Mouse (Mus musculus): ENCODE results near the gene Kbtbd7. TPM values are rescaled to one million over a fixed set of nuclear protein-coding genes. Genes with fewer than 3 reads are reported as not detected.

Gene Kbtbd7
- polyA plus RNA-seq, 1 experiment: 8.7 TPM

GRCm38 (mm10) chr14:79390265-79390926 is 35.9 kb upstream of the Kbtbd7 start, which contains the start of gene Naa16:
Naa16 (minus strand) TSS chr14:79390778.
- Histone ChIP-seq H3K9me3 (replicated peaks; ENCODE audit: control insufficient read depth, insufficient read depth, low read length, poor library complexity, severe bottlenecking) (no peaks in the 10 kb centered on the region), H3K27me3 (ENCODE audit: control insufficient read depth, insufficient read depth, low read length, poor library complexity, severe bottlenecking) (no peaks in the 10 kb centered on the region), H3K4me1 (ENCODE audit: control insufficient read depth, insufficient read depth, low read length) (no peaks in the 10 kb centered on the region), H3K36me3 (ENCODE audit: control insufficient read depth, insufficient read depth, low read length, poor library complexity, severe bottlenecking) (peaks cover 18% of the 10 kb centered on the region), H3K4me3 (ENCODE audit: low read depth, low read length) (peak within 1 kb of the TSS; percentile 91), H3K9ac (ENCODE audit: low read depth, poor library complexity, severe bottlenecking) (peak within 1 kb of the TSS; percentile 93), H3K27ac (ENCODE audit: insufficient read depth, low read length) (peak within 1 kb of the TSS; percentile 82)
- peak; percentile 82 for TF ChIP-seq POLR2A (IDR thresholded peaks at IDR 0.05; ENCODE audit: insufficient read depth, low read length)
- TF ChIP-seq EP300 (IDR thresholded peaks at IDR 0.05; ENCODE audit: insufficient read depth, low read depth, low read length): 0 out of 2 replicates have a peak, but pooled peaks have one; percentile 41
- peak; percentile 23 for TF ChIP-seq CTCF (IDR thresholded peaks at IDR 0.05; ENCODE audit: low read depth, low read length)

DNA sequence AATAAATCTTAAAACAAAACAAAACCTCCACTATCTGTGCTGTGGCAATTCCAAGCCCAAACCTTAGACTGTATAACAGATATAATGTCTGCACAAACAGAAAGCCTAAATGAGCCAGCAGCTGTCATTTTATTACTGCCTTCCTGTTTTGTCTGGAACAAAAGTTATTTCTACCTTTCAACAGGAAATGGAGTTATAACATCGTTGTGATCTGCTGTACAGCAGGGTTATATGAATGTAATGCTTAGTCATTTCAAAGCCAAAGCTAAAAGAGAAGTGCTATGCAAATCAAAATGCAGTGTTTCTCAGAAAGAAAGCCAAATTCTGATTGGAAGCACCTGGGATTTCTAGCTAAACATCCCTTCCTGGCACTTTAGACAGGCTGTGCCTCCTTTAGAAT is 33.0 kb upstream of the Kbtbd7 start:
- Histone ChIP-seq H3K4me3 (ENCODE audit: low read depth, low read length) (no peak overlapping the region), H3K9ac (ENCODE audit: low read depth, poor library complexity, severe bottlenecking) (no peak overlapping the region), H3K27ac (ENCODE audit: insufficient read depth, low read length) (no peak overlapping the region), H3K36me3 (ENCODE audit: control insufficient read depth, insufficient read depth, low read length, poor library complexity, severe bottlenecking) (no peaks in the 10 kb centered on the region; the same call in 1 of the 2 replicates), H3K4me1 (ENCODE audit: control insufficient read depth, insufficient read depth, low read length) (no peaks in the 10 kb centered on the region), H3K27me3 (ENCODE audit: control insufficient read depth, insufficient read depth, low read length, poor library complexity, severe bottlenecking) (no peaks in the 10 kb centered on the region), H3K9me3 (replicated peaks; ENCODE audit: control insufficient read depth, insufficient read depth, low read length, poor library complexity, severe bottlenecking) (no peaks in the 10 kb centered on the region)
- TF ChIP-seq POLR2A (IDR thresholded peaks at IDR 0.05; ENCODE audit: insufficient read depth, low read length): no peak
- TF ChIP-seq CTCF (IDR thresholded peaks at IDR 0.05; ENCODE audit: low read depth, low read length): no peak
- no peak for TF ChIP-seq EP300 (IDR thresholded peaks at IDR 0.05; ENCODE audit: insufficient read depth, low read depth, low read length)

- Histone ChIP-seq H3K27me3 (ENCODE audit: control insufficient read depth, insufficient read depth, low read length, poor library complexity, severe bottlenecking) (no peaks in the 10 kb centered on the region), H3K9me3 (replicated peaks; ENCODE audit: control insufficient read depth, insufficient read depth, low read length, poor library complexity, severe bottlenecking) (no peaks in the 10 kb centered on the region), H3K27ac (ENCODE audit: insufficient read depth, low read length) (no peak overlapping the region), H3K9ac (ENCODE audit: low read depth, poor library complexity, severe bottlenecking) (no peak overlapping the region), H3K36me3 (ENCODE audit: control insufficient read depth, insufficient read depth, low read length, poor library complexity, severe bottlenecking) (no peaks in the 10 kb centered on the region), H3K4me3 (ENCODE audit: low read depth, low read length) (no peak overlapping the region), H3K4me1 (ENCODE audit: control insufficient read depth, insufficient read depth, low read length) (no peaks in the 10 kb centered on the region)
- TF ChIP-seq CTCF (IDR thresholded peaks at IDR 0.05; ENCODE audit: low read depth, low read length) (peak; percentile 36), POLR2A (IDR thresholded peaks at IDR 0.05; ENCODE audit: insufficient read depth, low read length) (no peak)
Observed at GRCm38 (mm10) chr14:79394564-79394963, 31.7 kb upstream of the Kbtbd7 start.

DNA sequence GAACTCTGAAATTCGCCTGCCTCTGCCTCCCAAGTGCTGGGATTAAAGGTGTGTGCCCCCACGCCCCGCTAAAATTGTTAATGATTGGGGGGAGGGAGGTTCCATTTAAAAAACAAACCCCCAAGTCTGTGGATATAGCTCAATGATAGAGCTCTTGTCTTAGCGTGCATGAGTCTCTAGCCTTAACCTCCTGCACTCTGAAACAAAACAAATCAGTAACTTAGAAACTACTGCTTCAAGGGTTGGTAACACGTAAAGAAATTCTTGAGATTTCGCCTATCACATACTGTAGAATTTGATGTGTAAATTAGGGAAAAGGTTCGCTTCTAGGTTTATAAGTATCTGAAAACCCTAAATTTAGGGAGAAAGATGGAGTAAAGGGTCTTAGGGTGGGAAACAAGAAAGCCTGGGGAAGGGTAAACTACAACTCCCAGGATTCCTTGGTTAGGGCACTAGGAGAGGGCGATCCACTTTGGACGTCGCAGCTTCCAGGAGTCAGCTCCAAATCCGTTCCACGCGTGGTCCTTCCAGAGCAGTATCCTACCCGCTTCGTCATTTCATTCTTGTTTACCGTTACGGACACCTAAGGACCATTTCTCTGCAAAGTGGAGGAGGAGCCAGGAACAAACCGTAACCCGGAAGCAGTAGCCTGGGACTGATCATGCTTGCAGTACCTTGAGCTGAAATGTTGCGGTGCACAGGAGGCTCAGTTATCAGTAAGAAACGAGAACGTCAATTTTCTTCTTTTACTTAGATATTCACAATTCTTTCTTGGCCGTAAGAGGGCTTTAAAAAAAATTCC is 28.8 kb upstream of the Kbtbd7 start, which contains the start of gene Mtrf1:
Gene Mtrf1, plus strand, starts transcription at position 452 of the 802 bp plus-strand sequence.
- peak within 1 kb of the TSS; percentile 19 for H3K9ac ChIP-seq (ENCODE audit: low read depth, poor library complexity, severe bottlenecking)
- no peaks in the 10 kb centered on the region for H3K4me1 ChIP-seq (ENCODE audit: control insufficient read depth, insufficient read depth, low read length)
- H3K27me3 ChIP-seq (ENCODE audit: control insufficient read depth, insufficient read depth, low read length, poor library complexity, severe bottlenecking): no peaks in the 10 kb centered on the region
- no peaks in the 10 kb centered on the region for H3K9me3 ChIP-seq (replicated peaks; ENCODE audit: control insufficient read depth, insufficient read depth, low read length, poor library complexity, severe bottlenecking)
- 0 out of 2 replicates have a peak within 1 kb of the TSS, but pooled peaks have one; percentile 33 for H3K27ac ChIP-seq (ENCODE audit: insufficient read depth, low read length)
- peak within 1 kb of the TSS; percentile 79 for H3K4me3 ChIP-seq (ENCODE audit: low read depth, low read length)
- TF ChIP-seq POLR2A (IDR thresholded peaks at IDR 0.05; ENCODE audit: insufficient read depth, low read length) (no peak), EP300 (IDR thresholded peaks at IDR 0.05; ENCODE audit: insufficient read depth, low read depth, low read length) (no peak), CTCF (IDR thresholded peaks at IDR 0.05; ENCODE audit: low read depth, low read length) (no peak)
- 0 out of 2 replicates have a peak, but pooled peaks cover 4% of the 10 kb centered on the region for H3K36me3 ChIP-seq (ENCODE audit: control insufficient read depth, insufficient read depth, low read length, poor library complexity, severe bottlenecking)

GRCm38 (mm10) chr14:79407641-79408040 is 18.7 kb upstream of the Kbtbd7 start:
- TF ChIP-seq POLR2A (IDR thresholded peaks at IDR 0.05; ENCODE audit: insufficient read depth, low read length) (no peak), CTCF (IDR thresholded peaks at IDR 0.05; ENCODE audit: low read depth, low read length) (no peak), EP300 (IDR thresholded peaks at IDR 0.05; ENCODE audit: insufficient read depth, low read depth, low read length) (no peak)
- no peaks in the 10 kb centered on the region for H3K27me3 ChIP-seq (ENCODE audit: control insufficient read depth, insufficient read depth, low read length, poor library complexity, severe bottlenecking)
- no peaks in the 10 kb centered on the region for H3K4me1 ChIP-seq (ENCODE audit: control insufficient read depth, insufficient read depth, low read length)

More at GRCm38 (mm10) chr14:79407641-79408040, 18.7 kb upstream of the Kbtbd7 start:
- Histone ChIP-seq H3K9ac (ENCODE audit: low read depth, poor library complexity, severe bottlenecking) (no peak overlapping the region), H3K36me3 (ENCODE audit: control insufficient read depth, insufficient read depth, low read length, poor library complexity, severe bottlenecking) (no peaks in the 10 kb centered on the region), H3K4me3 (ENCODE audit: low read depth, low read length) (no peak overlapping the region), H3K27ac (ENCODE audit: insufficient read depth, low read length) (no peak overlapping the region), H3K9me3 (replicated peaks; ENCODE audit: control insufficient read depth, insufficient read depth, low read length, poor library complexity, severe bottlenecking) (no peaks in the 10 kb centered on the region)
